Mouse (Mus musculus): ENCODE results near the gene Sipa1l3. TPM values are rescaled to one million over a fixed set of nuclear protein-coding genes. Genes with fewer than 3 reads are reported as not detected.
A peak's percentile ranks its signal among the peaks of the same experiment; 100 is the strongest.

Sipa1l3 gene
- polyA plus RNA-seq, 1 experiment from 2014 or later = 21.6 TPM

GRCm38 (mm10) chr7:29515652-29516051, 2.8 kb downstream of the Sipa1l3 start:
- H3K9ac ChIP-seq (ENCODE audit: low read length) = no peak overlapping the region
- no peak overlapping the region for H3K4me3 ChIP-seq (ENCODE audit: low read length)
- H3K27me3 ChIP-seq (ENCODE audit: control insufficient read depth, insufficient read depth, low read depth, low read length) = no peaks in the 10 kb centered on the region
- WGBS = 67% methylated on average over 3 of the region's 3 CpGs
- H3K36me3 ChIP-seq (ENCODE audit: control insufficient read depth, insufficient read depth, low read length) = no peaks in the 10 kb centered on the region
- no peak for ATAC-seq (ENCODE audit: low read depth)
- no peak overlapping the region for H3K27ac ChIP-seq (ENCODE audit: low read length)
- peaks cover 48% of the 10 kb centered on the region for H3K4me1 ChIP-seq (replicated peaks; ENCODE audit: control insufficient read depth, insufficient read depth, low read length)
- H3K4me2 ChIP-seq (ENCODE audit: low read depth, low read length) = no peak overlapping the region
- no peaks in the 10 kb centered on the region for H3K9me3 ChIP-seq (ENCODE audit: control insufficient read depth, low read length)

GRCm38 (mm10) chr7:29512729-29513128, 5.7 kb downstream of the Sipa1l3 start:
- H3K36me3 ChIP-seq (ENCODE audit: control insufficient read depth, insufficient read depth, low read length) = no peaks in the 10 kb centered on the region
- H3K27ac ChIP-seq (ENCODE audit: low read length) = peak overlapping the region; percentile 88
- H3K4me1 ChIP-seq (replicated peaks; ENCODE audit: control insufficient read depth, insufficient read depth, low read length) = peaks cover 69% of the 10 kb centered on the region
- ATAC-seq (ENCODE audit: low read depth) = peak; percentile 24
- no peak overlapping the region for H3K4me3 ChIP-seq (ENCODE audit: low read length)
- WGBS = 23% methylated on average over 4 of the region's 4 CpGs
- no peak overlapping the region for H3K9ac ChIP-seq (ENCODE audit: low read length)
- peak overlapping the region; percentile 15; the same call in 1 of the 2 replicates for H3K4me2 ChIP-seq (ENCODE audit: low read depth, low read length)
- no peaks in the 10 kb centered on the region for H3K9me3 ChIP-seq (ENCODE audit: control insufficient read depth, low read length)
- H3K27me3 ChIP-seq (ENCODE audit: control insufficient read depth, insufficient read depth, low read depth, low read length) = no peaks in the 10 kb centered on the region

GRCm38 (mm10) chr7:29511598-29512275, 6.7 kb downstream of the Sipa1l3 start:
- Histone ChIP-seq H3K4me1 (replicated peaks; ENCODE audit: control insufficient read depth, insufficient read depth, low read length) (peaks cover 64% of the 10 kb centered on the region), H3K27me3 (ENCODE audit: control insufficient read depth, insufficient read depth, low read depth, low read length) (no peaks in the 10 kb centered on the region), H3K9ac (ENCODE audit: low read length) (peak overlapping the region; percentile 55), H3K4me3 (ENCODE audit: low read length) (no peak overlapping the region), H3K9me3 (ENCODE audit: control insufficient read depth, low read length) (no peaks in the 10 kb centered on the region), H3K27ac (ENCODE audit: low read length) (peak overlapping the region; percentile 88), H3K4me2 (ENCODE audit: low read depth, low read length) (peak overlapping the region; percentile 21), H3K36me3 (ENCODE audit: control insufficient read depth, insufficient read depth, low read length) (no peaks in the 10 kb centered on the region)
- WGBS = 37% methylated on average over 9 of the region's 9 CpGs
- peak; percentile 57 for ATAC-seq (ENCODE audit: low read depth)

- no peak overlapping the region for H3K27ac ChIP-seq (ENCODE audit: low read length)
- no peaks in the 10 kb centered on the region for H3K9me3 ChIP-seq (ENCODE audit: control insufficient read depth, low read length)
- H3K36me3 ChIP-seq (ENCODE audit: control insufficient read depth, insufficient read depth, low read length) = no peaks in the 10 kb centered on the region
- no peak for ATAC-seq (ENCODE audit: low read depth)
- H3K4me1 ChIP-seq (replicated peaks; ENCODE audit: control insufficient read depth, insufficient read depth, low read length) = peaks cover 66% of the 10 kb centered on the region
- no peak overlapping the region for H3K4me3 ChIP-seq (ENCODE audit: low read length)
- no peak overlapping the region for H3K9ac ChIP-seq (ENCODE audit: low read length)
- no peak overlapping the region for H3K4me2 ChIP-seq (ENCODE audit: low read depth, low read length)
- H3K27me3 ChIP-seq (ENCODE audit: control insufficient read depth, insufficient read depth, low read depth, low read length) = no peaks in the 10 kb centered on the region
- WGBS = 81% methylated on average over 7 of the region's 7 CpGs
These were observed 9.9 kb downstream of the Sipa1l3 start for GRCm38 (mm10) chr7:29508522-29508921.

- H3K9ac ChIP-seq (ENCODE audit: low read length) = peak overlapping the region; percentile 24; the same call in 1 of the 2 replicates
- no peaks in the 10 kb centered on the region for H3K36me3 ChIP-seq (ENCODE audit: control insufficient read depth, insufficient read depth, low read length)
- H3K27me3 ChIP-seq (ENCODE audit: control insufficient read depth, insufficient read depth, low read depth, low read length) = no peaks in the 10 kb centered on the region
- H3K4me1 ChIP-seq (replicated peaks; ENCODE audit: control insufficient read depth, insufficient read depth, low read length) = peaks cover 41% of the 10 kb centered on the region
- 33% methylated on average over 18 of the region's 18 CpGs for WGBS
- peak; percentile 88 for ATAC-seq (ENCODE audit: low read depth)
- peak overlapping the region; percentile 6; the same call in 1 of the 2 replicates for H3K4me3 ChIP-seq (ENCODE audit: low read length)
- no peaks in the 10 kb centered on the region for H3K9me3 ChIP-seq (ENCODE audit: control insufficient read depth, low read length)
- peak overlapping the region; percentile 36 for H3K4me2 ChIP-seq (ENCODE audit: low read depth, low read length)
- H3K27ac ChIP-seq (ENCODE audit: low read length) = peak overlapping the region; percentile 93
These were observed 12.8 kb downstream of the Sipa1l3 start for GRCm38 (mm10) chr7:29505337-29506318.

GRCm38 (mm10) chr7:29504683-29505290, 13.7 kb downstream of the Sipa1l3 start:
- H3K36me3 ChIP-seq (ENCODE audit: control insufficient read depth, insufficient read depth, low read length) = no peaks in the 10 kb centered on the region
- H3K9me3 ChIP-seq (ENCODE audit: control insufficient read depth, low read length) = no peaks in the 10 kb centered on the region
- ATAC-seq (ENCODE audit: low read depth) = peak; percentile 64
- peak overlapping the region; percentile 9; the same call in 1 of the 2 replicates for H3K4me3 ChIP-seq (ENCODE audit: low read length)
- peak overlapping the region; percentile 34 for H3K9ac ChIP-seq (ENCODE audit: low read length)
- peaks cover 35% of the 10 kb centered on the region for H3K4me1 ChIP-seq (replicated peaks; ENCODE audit: control insufficient read depth, insufficient read depth, low read length)
- peak overlapping the region; percentile 93 for H3K27ac ChIP-seq (ENCODE audit: low read length)
- WGBS = 53% methylated on average over 7 of the region's 7 CpGs
- H3K27me3 ChIP-seq (ENCODE audit: control insufficient read depth, insufficient read depth, low read depth, low read length) = no peaks in the 10 kb centered on the region
- peak overlapping the region; percentile 36 for H3K4me2 ChIP-seq (ENCODE audit: low read depth, low read length)

- Histone ChIP-seq H3K9ac (ENCODE audit: low read length) (no peak overlapping the region), H3K27ac (ENCODE audit: low read length) (peak overlapping the region; percentile 93), H3K4me2 (ENCODE audit: low read depth, low read length) (no peak overlapping the region), H3K36me3 (ENCODE audit: control insufficient read depth, insufficient read depth, low read length) (no peaks in the 10 kb centered on the region), H3K27me3 (ENCODE audit: control insufficient read depth, insufficient read depth, low read depth, low read length) (no peaks in the 10 kb centered on the region), H3K4me1 (replicated peaks; ENCODE audit: control insufficient read depth, insufficient read depth, low read length) (peaks cover 29% of the 10 kb centered on the region), H3K4me3 (ENCODE audit: low read length) (no peak overlapping the region), H3K9me3 (ENCODE audit: control insufficient read depth, low read length) (no peaks in the 10 kb centered on the region)
- ATAC-seq (ENCODE audit: low read depth) = no peak
- 54% methylated on average over 6 of the region's 6 CpGs for WGBS
These were observed 14.8 kb downstream of the Sipa1l3 start for GRCm38 (mm10) chr7:29503616-29504015.

GRCm38 (mm10) chr7:29501214-29501613, 17.2 kb downstream of the Sipa1l3 start:
- peaks cover 25% of the 10 kb centered on the region for H3K4me1 ChIP-seq (replicated peaks; ENCODE audit: control insufficient read depth, insufficient read depth, low read length)
- 87% methylated on average over 9 of the region's 9 CpGs for WGBS
- no peak overlapping the region for H3K4me3 ChIP-seq (ENCODE audit: low read length)
- no peak for ATAC-seq (ENCODE audit: low read depth)
- H3K9ac ChIP-seq (ENCODE audit: low read length) = no peak overlapping the region
- no peak overlapping the region for H3K27ac ChIP-seq (ENCODE audit: low read length)
- no peaks in the 10 kb centered on the region for H3K9me3 ChIP-seq (ENCODE audit: control insufficient read depth, low read length)
- H3K27me3 ChIP-seq (ENCODE audit: control insufficient read depth, insufficient read depth, low read depth, low read length) = no peaks in the 10 kb centered on the region
- no peak overlapping the region for H3K4me2 ChIP-seq (ENCODE audit: low read depth, low read length)
- no peaks in the 10 kb centered on the region for H3K36me3 ChIP-seq (ENCODE audit: control insufficient read depth, insufficient read depth, low read length)

- Histone ChIP-seq H3K36me3 (ENCODE audit: control insufficient read depth, insufficient read depth, low read length) (peaks cover 4% of the 10 kb centered on the region; the same call in 1 of the 2 replicates), H3K9ac (ENCODE audit: low read length) (no peak overlapping the region), H3K9me3 (ENCODE audit: control insufficient read depth, low read length) (no peaks in the 10 kb centered on the region), H3K27me3 (ENCODE audit: control insufficient read depth, insufficient read depth, low read depth, low read length) (no peaks in the 10 kb centered on the region), H3K4me1 (replicated peaks; ENCODE audit: control insufficient read depth, insufficient read depth, low read length) (peaks cover 22% of the 10 kb centered on the region), H3K4me2 (ENCODE audit: low read depth, low read length) (no peak overlapping the region), H3K27ac (ENCODE audit: low read length) (no peak overlapping the region), H3K4me3 (ENCODE audit: low read length) (no peak overlapping the region)
- 65% methylated on average over 6 of the region's 6 CpGs for WGBS
- no peak for ATAC-seq (ENCODE audit: low read depth)
These were observed 19.4 kb downstream of the Sipa1l3 start for GRCm38 (mm10) chr7:29499071-29499470.
